ENCODE assay signal across 25 mouse cellular contexts in genomic region chr6:63921951-63922350, GRCm38 (mm10).
"Had no signal": no experiment of that assay in that cellular context is flagged by ENCODE, and none has a peak within 500 bp of the region (broad histone marks: within the 10 kb centered on the region; RNA-seq: fewer than 3 reads in every experiment).

No protein-coding gene starts in this region.

- H3K4me3 ChIP-seq: embryonic facial prominence, embryonic 10.5 days; embryonic facial prominence, embryonic 12.5 days; embryonic facial prominence, embryonic 13.5 days; embryonic facial prominence, embryonic 15.5 days; erythroblast, embryonic 14.5 days; forebrain, embryonic 10.5 days; forebrain, embryonic 12.5 days; forebrain, embryonic 13.5 days; forebrain, embryonic 15.5 days; gastrocnemius, adult 2 months; heart, adult 2 months had no signal

- H3K27ac ChIP-seq: embryonic facial prominence, embryonic 10.5 days; embryonic facial prominence, embryonic 12.5 days; embryonic facial prominence, embryonic 13.5 days; embryonic facial prominence, embryonic 15.5 days; forebrain, embryonic 10.5 days; forebrain, embryonic 12.5 days; forebrain, embryonic 13.5 days; forebrain, embryonic 15.5 days; gastrocnemius, adult 2 months; heart, adult 2 months had no signal

- H3K27me3 ChIP-seq: embryonic facial prominence, embryonic 12.5 days; embryonic facial prominence, embryonic 13.5 days; embryonic facial prominence, embryonic 15.5 days; forebrain, embryonic 12.5 days; forebrain, embryonic 13.5 days; forebrain, embryonic 15.5 days had no signal

- H3K36me3 ChIP-seq: embryonic facial prominence, embryonic 10.5 days; embryonic facial prominence, embryonic 12.5 days; embryonic facial prominence, embryonic 13.5 days; embryonic facial prominence, embryonic 15.5 days; forebrain, embryonic 10.5 days; forebrain, embryonic 12.5 days; forebrain, embryonic 15.5 days had no signal

- DNase-seq: cerebellum, adult 9-10 months; cerebellum, adult 9-11 months; cerebellum, postnatal 10 days; cerebellum, postnatal 14 days; cerebellum, postnatal 25 days; cerebellum, postnatal 36 days; embryo, embryonic 11 days; forebrain, postnatal 0 days; gastrocnemius, adult 2 months; gastrocnemius, postnatal 10 days; gastrocnemius, postnatal 14 days; gastrocnemius, postnatal 25 days; gastrocnemius, postnatal 36 days; heart, adult 11 months; heart, adult 18-20 months; heart, adult 2 months had no signal

- H3K4me1 ChIP-seq: embryonic facial prominence, embryonic 10.5 days; embryonic facial prominence, embryonic 12.5 days; embryonic facial prominence, embryonic 13.5 days; embryonic facial prominence, embryonic 15.5 days; forebrain, embryonic 10.5 days; forebrain, embryonic 12.5 days; forebrain, embryonic 13.5 days; forebrain, embryonic 15.5 days had no signal
